Mouse (Mus musculus) midbrain, embryonic 13.5 days (tissue): ENCODE results near the gene Kcmf1. TPM values are rescaled to one million over a fixed set of nuclear protein-coding genes. Genes with fewer than 3 reads are reported as not detected.
"Not testable (repeated sequence)": the region's sequence is repeated elsewhere in the genome, so short reads cannot be mapped to it uniquely, and the experiment has no call there.

Experiments
- ATAC-seq: fragments of 200-750 bp; cut with Nextera tagmentation; 2 replicates; pipeline ENCODE4 v1.8.0; 2017; ENCODE audit warnings: mild to moderate bottlenecking, moderate TSS enrichment, moderate library complexity
- H3K27ac ChIP-seq: fragments of 300-500 bp; sonication (generic); 2 replicates; pipeline ENCODE4 v1.5.1; 2015; ENCODE audit warnings: inconsistent platforms, mild to moderate bottlenecking, moderate library complexity
- H3K27me3 ChIP-seq: fragments of 300-500 bp; sonication (generic); 2 replicates; pipeline ENCODE4 v1.6.1; 2015; ENCODE audit warnings: mild to moderate bottlenecking, inconsistent platforms
- H3K36me3 ChIP-seq: fragments of 300-500 bp; sonication (generic); 2 replicates; pipeline ENCODE4 v1.6.1; 2015; ENCODE audit warnings: mild to moderate bottlenecking, inconsistent platforms
- H3K4me1 ChIP-seq: fragments of 300-500 bp; sonication (generic); replicated peaks from 2 replicates; pipeline ENCODE4 v1.6.1; 2015; ENCODE audit warnings: inconsistent platforms
- H3K4me2 ChIP-seq: fragments of 300-500 bp; sonication (generic); replicated peaks from 2 replicates; pipeline ENCODE4 v1.6.1; 2015; ENCODE audit warnings: moderate library complexity, mild to moderate bottlenecking, inconsistent platforms
- H3K4me3 ChIP-seq: fragments of 300-500 bp; sonication (generic); replicated peaks from 2 replicates; pipeline ENCODE4 v1.5.1; 2015; ENCODE audit warnings: mild to moderate bottlenecking, inconsistent platforms
- H3K9ac ChIP-seq: fragments of 300-500 bp; sonication (generic); replicated peaks from 2 replicates; pipeline ENCODE4 v1.6.1; 2015; ENCODE audit warnings: mild to moderate bottlenecking, inconsistent platforms
- H3K9me3 ChIP-seq: fragments of 300-500 bp; sonication (generic); 2 replicates; pipeline ENCODE4 v1.6.1; 2016; ENCODE audit warnings: mild to moderate bottlenecking, inconsistent platforms
- WGBS: fragments of 180-500 bp; shearing (Covaris S2); methylation state at CpG from one replicate; pipeline ENCODE4 v1.1.7; 2015; 5-methylcytosine and 5-hydroxymethylcytosine counted together
- polyA plus RNA-seq: library from polyadenylated mRNA; unstranded; fragments of >200 nt; fragmentation: Nextera tagmentation; extraction: Ambion mirVana; gene quantifications from 2 replicates; pipeline ENCODE4 v1.2.1, GENCODE M21; 2015

The Kcmf1 gene
- polyA plus RNA-seq, 1 experiment from 2014 or later: 26.1 TPM

DNA sequence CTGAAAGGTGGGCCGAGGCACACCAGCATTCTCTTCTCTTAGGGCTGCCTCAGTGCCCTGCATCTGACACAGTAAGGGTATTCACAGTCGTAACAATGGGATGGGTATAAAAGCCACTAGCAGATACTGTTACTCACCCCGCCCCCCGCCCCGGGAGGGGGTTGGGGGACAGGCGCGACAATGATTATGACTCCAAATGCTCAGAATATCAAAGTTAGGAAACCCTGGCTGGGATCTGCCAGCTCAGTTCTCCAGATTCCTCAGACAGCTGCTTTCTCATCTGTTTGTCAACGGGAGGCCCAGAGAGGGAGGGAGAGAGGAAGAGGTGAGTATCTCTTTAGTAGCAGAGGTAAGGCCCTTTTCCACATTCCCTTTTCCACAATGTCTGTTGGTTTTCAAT is 30.2 kb downstream of the Kcmf1 start:
- 72% methylated on average over 8 of the region's 8 CpGs for WGBS
- Histone ChIP-seq H3K27ac (no peak overlapping the region), H3K9ac (no peak overlapping the region), H3K4me3 (no peak overlapping the region), H3K27me3 (no peaks in the 10 kb centered on the region), H3K4me2 (no peak overlapping the region), H3K36me3 (no peaks in the 10 kb centered on the region), H3K4me1 (peaks cover 19% of the 10 kb centered on the region), H3K9me3 (no peaks in the 10 kb centered on the region)
- ATAC-seq: no peak

- Histone ChIP-seq H3K27me3 (no peaks in the 10 kb centered on the region), H3K4me3 (no peak overlapping the region), H3K36me3 (no peaks in the 10 kb centered on the region), H3K27ac (no peak overlapping the region), H3K4me1 (peaks cover 19% of the 10 kb centered on the region), H3K9ac (no peak overlapping the region), H3K4me2 (no peak overlapping the region), H3K9me3 (no peaks in the 10 kb centered on the region)
- WGBS: 90% methylated on average over 5 of the region's 5 CpGs
- ATAC-seq: no peak
These were observed 31.1 kb downstream of the Kcmf1 start for GRCm38 (mm10) chr6:72868688-72869087.

DNA sequence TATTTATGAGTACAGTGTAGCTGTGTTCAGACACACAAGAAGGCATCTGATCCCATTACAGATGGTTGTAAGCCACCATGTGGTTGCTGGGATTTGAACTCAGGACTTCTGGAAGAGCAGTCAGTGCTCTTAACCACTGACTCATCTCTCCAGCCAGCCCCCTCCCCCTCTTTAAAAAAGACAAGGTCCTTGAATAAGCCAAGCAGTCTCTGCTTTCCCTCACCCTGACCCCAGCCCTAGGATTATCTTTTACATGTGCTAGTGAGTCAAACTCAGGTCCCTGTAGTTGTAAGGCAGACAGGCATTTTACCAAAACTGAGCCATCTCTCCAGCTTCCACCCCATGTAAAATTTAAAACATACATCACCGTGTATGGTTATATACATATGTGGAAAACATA is 32.0 kb downstream of the Kcmf1 start:
- Histone ChIP-seq H3K36me3 (0 out of 2 replicates have a peak, but pooled peaks cover 3% of the 10 kb centered on the region), H3K27me3 (no peaks in the 10 kb centered on the region), H3K4me1 (peaks cover 19% of the 10 kb centered on the region), H3K27ac (no peak overlapping the region), H3K4me3 (no peak overlapping the region), H3K4me2 (no peak overlapping the region), H3K9ac (no peak overlapping the region), H3K9me3 (no peaks in the 10 kb centered on the region)
- WGBS: 90% methylated on average over 1 of the region's 1 CpGs
- ATAC-seq: no peak

- Histone ChIP-seq H3K4me1 (peaks cover 15% of the 10 kb centered on the region), H3K27me3 (no peaks in the 10 kb centered on the region), H3K9me3 (no peaks in the 10 kb centered on the region), H3K9ac (no peak overlapping the region), H3K4me3 (no peak overlapping the region), H3K27ac (no peak overlapping the region), H3K36me3 (0 out of 2 replicates have a peak, but pooled peaks cover 3% of the 10 kb centered on the region), H3K4me2 (no peak overlapping the region)
- ATAC-seq: no peak
- WGBS: 95% methylated on average over 2 of the region's 2 CpGs
These were observed 33.5 kb downstream of the Kcmf1 start for GRCm38 (mm10) chr6:72866232-72866631.

GRCm38 (mm10) chr6:72862686-72863085 is 37.1 kb downstream of the Kcmf1 start:
- peaks cover 17% of the 10 kb centered on the region; the same call in 1 of the 2 replicates for H3K36me3 ChIP-seq
- ATAC-seq, H3K4me3 ChIP-seq, H3K27me3 ChIP-seq, H3K4me2 ChIP-seq, H3K9me3 ChIP-seq, H3K9ac ChIP-seq, H3K27ac ChIP-seq, H3K4me1 ChIP-seq: not testable (repeated sequence)
- 94% methylated on average over 5 of the region's 5 CpGs for WGBS

- Histone ChIP-seq H3K9me3 (no peaks in the 10 kb centered on the region), H3K4me2 (no peak overlapping the region), H3K9ac (no peak overlapping the region), H3K27me3 (no peaks in the 10 kb centered on the region), H3K4me3 (no peak overlapping the region), H3K27ac (no peak overlapping the region), H3K4me1 (no peaks in the 10 kb centered on the region), H3K36me3 (peaks cover 67% of the 10 kb centered on the region)
- ATAC-seq: no peak
- WGBS: 95% methylated on average over 5 of the region's 5 CpGs
These were observed 45.5 kb downstream of the Kcmf1 start for GRCm38 (mm10) chr6:72854256-72854655.

- Histone ChIP-seq H3K9me3 (no peaks in the 10 kb centered on the region), H3K27ac (no peak overlapping the region), H3K4me1 (no peaks in the 10 kb centered on the region), H3K4me3 (no peak overlapping the region), H3K36me3 (peaks cover 67% of the 10 kb centered on the region), H3K9ac (no peak overlapping the region), H3K27me3 (no peaks in the 10 kb centered on the region), H3K4me2 (no peak overlapping the region)
- no peak for ATAC-seq
- WGBS: 87% methylated on average over 4 of the region's 4 CpGs
These were observed 47.6 kb downstream of the Kcmf1 start for GRCm38 (mm10) chr6:72852180-72852579.

- Histone ChIP-seq H3K9me3 (no peaks in the 10 kb centered on the region), H3K27me3 (no peaks in the 10 kb centered on the region), H3K4me1 (no peaks in the 10 kb centered on the region), H3K36me3 (peaks cover 67% of the 10 kb centered on the region), H3K4me2 (no peak overlapping the region), H3K27ac (no peak overlapping the region), H3K4me3 (no peak overlapping the region), H3K9ac (no peak overlapping the region)
- no peak for ATAC-seq
- 83% methylated on average over 5 of the region's 5 CpGs for whole genome bisulfite sequencing
These were observed 48.1 kb downstream of the Kcmf1 start for GRCm38 (mm10) chr6:72851633-72852032.

- no peak overlapping the region for H3K9ac ChIP-seq
- H3K27ac ChIP-seq: no peak overlapping the region
- H3K36me3 ChIP-seq: peaks cover 60% of the 10 kb centered on the region
- ATAC-seq: no peak
- no peaks in the 10 kb centered on the region for H3K4me1 ChIP-seq
- no peaks in the 10 kb centered on the region for H3K9me3 ChIP-seq
- H3K4me3 ChIP-seq: no peak overlapping the region
- 94% methylated on average over 7 of the region's 7 CpGs for WGBS
- H3K27me3 ChIP-seq: no peaks in the 10 kb centered on the region
- H3K4me2 ChIP-seq: no peak overlapping the region
These were observed 57.7 kb downstream of the Kcmf1 start for GRCm38 (mm10) chr6:72841986-72842502.

DNA sequence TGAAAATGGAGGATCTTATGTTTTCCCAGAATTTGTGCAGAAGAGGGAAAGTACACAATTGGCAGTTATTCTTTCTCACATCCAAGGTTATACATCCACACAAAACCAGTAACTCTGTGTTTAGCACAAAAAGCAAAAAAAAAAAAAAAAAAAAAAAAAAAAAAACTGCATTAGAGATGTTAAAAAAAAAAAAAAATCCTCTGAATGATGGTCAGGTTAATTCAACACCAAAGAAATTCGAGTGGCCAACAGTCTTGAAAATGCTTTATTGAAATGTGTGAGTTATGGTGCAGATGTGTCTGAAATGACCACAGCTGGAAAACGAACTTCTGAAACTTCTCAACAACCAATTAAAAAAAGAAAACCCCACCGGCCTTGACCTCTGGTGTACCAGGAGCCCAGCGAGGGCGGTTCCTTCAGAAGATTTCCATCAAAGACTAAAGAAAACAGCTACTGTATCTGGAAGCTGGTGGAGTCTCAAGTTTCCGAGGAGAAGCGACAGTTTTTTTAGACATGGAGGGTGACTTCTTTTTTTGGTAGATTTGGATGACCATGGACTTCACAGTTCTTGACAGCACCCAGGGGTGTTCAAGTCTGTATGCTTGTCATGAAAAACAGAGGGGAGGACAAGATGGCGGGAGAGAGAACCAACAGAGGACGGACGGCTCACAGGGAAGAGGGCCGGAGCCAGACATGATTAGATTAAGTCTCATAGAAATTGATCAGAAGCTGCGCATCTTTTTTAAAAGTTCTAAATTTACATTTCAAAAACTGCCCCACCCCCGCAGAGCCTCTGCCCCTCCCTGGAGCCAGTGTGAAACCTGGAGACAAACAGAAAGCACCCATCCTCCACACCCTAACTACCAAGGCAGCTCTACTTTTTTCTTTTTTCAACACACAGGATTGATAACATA is 58.7 kb downstream of the Kcmf1 start:
- H3K4me2 ChIP-seq: no peak overlapping the region
- H3K4me1 ChIP-seq: no peaks in the 10 kb centered on the region
- peaks cover 54% of the 10 kb centered on the region for H3K36me3 ChIP-seq
- H3K27me3 ChIP-seq: no peaks in the 10 kb centered on the region
- H3K4me3 ChIP-seq: no peak overlapping the region
- no peaks in the 10 kb centered on the region for H3K9me3 ChIP-seq
- ATAC-seq: no peak
- no peak overlapping the region for H3K9ac ChIP-seq
- no peak overlapping the region for H3K27ac ChIP-seq
- WGBS: 91% methylated on average over 13 of the region's 13 CpGs

- 92% methylated on average over 4 of the region's 4 CpGs for WGBS
- Histone ChIP-seq H3K4me2 (no peak overlapping the region), H3K4me3 (no peak overlapping the region), H3K4me1 (no peaks in the 10 kb centered on the region), H3K27me3 (no peaks in the 10 kb centered on the region), H3K36me3 (peaks cover 24% of the 10 kb centered on the region), H3K27ac (no peak overlapping the region), H3K9ac (no peak overlapping the region), H3K9me3 (no peaks in the 10 kb centered on the region)
- no peak for ATAC-seq
These were observed 62.0 kb downstream of the Kcmf1 start for GRCm38 (mm10) chr6:72837756-72838155.

DNA sequence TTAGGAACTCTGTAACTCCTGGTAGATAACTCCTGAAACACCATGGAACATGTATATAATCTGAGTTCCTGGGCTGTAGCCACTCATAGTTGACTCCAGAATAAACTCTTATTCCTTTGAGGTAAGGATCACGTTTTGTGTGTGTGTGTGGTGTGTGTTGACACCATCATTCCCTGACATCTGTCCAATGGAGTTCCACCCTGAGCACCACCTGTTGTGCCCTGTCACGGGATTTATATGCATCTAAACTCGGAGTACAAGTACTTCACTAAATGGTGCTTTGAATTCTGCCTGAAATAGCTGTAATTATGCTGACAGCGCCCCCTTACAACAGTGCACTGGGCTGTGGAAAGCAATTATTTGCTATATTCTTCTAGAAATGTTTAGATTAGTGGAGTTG is 65.3 kb downstream of the Kcmf1 start:
- Histone ChIP-seq H3K4me3 (no peak overlapping the region), H3K27ac (no peak overlapping the region), H3K4me1 (no peaks in the 10 kb centered on the region), H3K9ac (no peak overlapping the region), H3K9me3 (no peaks in the 10 kb centered on the region), H3K27me3 (no peaks in the 10 kb centered on the region), H3K4me2 (no peak overlapping the region), H3K36me3 (peaks cover 5% of the 10 kb centered on the region)
- 63% methylated on average over 4 of the region's 4 CpGs for WGBS
- no peak for ATAC-seq
